Mouse (Mus musculus) cortical plate, adult 2 months (tissue): Measurements from ENCODE around the gene Zzef1. TPM values are rescaled to one million over a fixed set of nuclear protein-coding genes. Genes with fewer than 3 reads are reported as not detected.

Experiments used
- H3K27ac ChIP-seq: fragments of 200-500 bp; 2 replicates; pipeline ENCODE4 v1.5.1; 2012; ENCODE audit warnings: low read length, control low read depth, inconsistent platforms; ENCODE audit not compliant: insufficient read depth
- H3K4me1 ChIP-seq: fragments of 200-500 bp; 2 replicates; pipeline ENCODE4 v1.6.1; 2011; ENCODE audit warnings: low read length; ENCODE audit not compliant: control insufficient read depth, insufficient read depth
- H3K4me3 ChIP-seq: fragments of 200-500 bp; 2 replicates; pipeline ENCODE4 v1.5.1; 2011; ENCODE audit warnings: mild to moderate bottlenecking, low read length, control low read depth; ENCODE audit not compliant: insufficient read depth
- CTCF ChIP-seq: fragments of 200-500 bp; IDR thresholded peaks from 2 replicates; pipeline ENCODE4 v1.5.1; 2011; ENCODE audit warnings: mild to moderate bottlenecking, control low read depth, low read length; ENCODE audit not compliant: insufficient read depth; ENCODE audit errors: extremely low read depth
- POLR2A ChIP-seq: fragments of 200-500 bp; IDR thresholded peaks from 2 replicates; pipeline ENCODE4 v1.6.1; 2011; ENCODE audit warnings: mild to moderate bottlenecking, low read length, control low read depth; ENCODE audit not compliant: insufficient read depth; ENCODE audit errors: extremely low read depth
- polyA plus RNA-seq: library from polyadenylated mRNA; depleted of rRNA; stranded (reverse); fragments of >200 nt; gene quantifications from 2 replicates; pipeline ENCODE4 v1.2.3, GENCODE M21; 2012

Zzef1 gene
- polyA plus RNA-seq, 1 experiment, result 28.1 TPM

DNA sequence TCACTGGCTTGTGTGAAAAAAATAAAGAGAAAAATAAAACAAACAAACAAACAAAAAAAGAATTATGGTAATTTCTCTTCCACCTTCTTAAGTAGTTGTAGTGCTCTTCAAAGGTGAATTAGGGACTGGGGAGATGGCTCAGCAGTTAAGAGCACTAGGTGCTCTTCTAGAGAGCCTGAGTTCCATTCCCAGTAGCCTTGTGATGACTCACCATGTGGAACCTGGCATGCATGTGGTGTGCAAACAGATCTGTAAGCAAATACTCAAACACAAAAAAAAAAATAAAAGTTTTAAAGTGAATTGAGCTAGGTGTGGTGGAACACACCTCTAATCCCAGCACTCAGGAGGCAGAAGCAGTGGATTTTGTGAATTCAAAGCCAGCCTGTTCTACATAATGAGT is 47.5 kb downstream of the Zzef1 start:
- H3K4me1 ChIP-seq, result no peaks in the 10 kb centered on the region; the same call in 1 of the 2 replicates
- H3K4me3 ChIP-seq, result no peak overlapping the region
- no peak overlapping the region for H3K27ac ChIP-seq
- no peak for TF ChIP-seq POLR2A

DNA sequence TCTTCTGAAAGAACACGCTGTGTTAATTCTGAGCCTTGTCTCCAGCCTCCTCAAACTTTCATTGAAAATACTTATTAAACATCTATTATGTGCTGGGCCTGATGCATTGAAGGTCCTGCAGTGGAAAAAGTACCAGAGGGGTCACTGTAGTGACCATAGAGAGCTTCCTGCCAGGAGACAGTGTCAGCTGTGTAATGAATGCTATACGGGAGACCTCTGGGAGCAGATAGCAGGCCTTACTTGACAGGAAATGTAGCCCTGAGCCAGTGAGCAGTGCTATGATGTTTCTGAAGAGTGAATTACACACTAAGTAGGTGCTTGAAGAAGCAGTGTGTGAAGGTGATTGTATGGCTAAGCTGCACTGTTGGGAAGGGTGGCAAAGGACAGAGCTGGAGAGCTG is 49.5 kb downstream of the Zzef1 start:
- Histone ChIP-seq H3K4me1 (no peaks in the 10 kb centered on the region; the same call in 1 of the 2 replicates), H3K4me3 (no peak overlapping the region), H3K27ac (no peak overlapping the region)
- no peak for TF ChIP-seq CTCF
- no peak for TF ChIP-seq POLR2A

DNA sequence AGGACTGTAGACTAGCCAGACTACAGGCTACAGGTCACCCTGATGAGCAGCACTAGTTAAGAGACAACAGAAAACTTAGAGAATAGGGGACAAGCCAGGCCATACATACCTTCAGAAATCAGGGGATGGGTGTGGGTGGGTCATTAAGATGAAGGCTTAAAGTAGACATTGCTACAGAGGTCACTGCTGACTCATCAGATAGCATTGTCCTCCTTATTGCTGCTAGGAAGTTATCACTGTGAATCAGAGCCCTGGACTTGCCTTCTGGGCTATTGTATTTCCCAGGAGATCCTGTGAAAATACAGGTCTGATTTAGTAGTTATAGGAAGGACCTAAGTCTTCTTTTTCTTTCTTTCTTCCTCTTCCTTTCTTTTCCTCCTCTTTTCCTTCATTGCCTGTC is 50.7 kb downstream of the Zzef1 start:
- H3K4me3 ChIP-seq, result no peak overlapping the region
- TF ChIP-seq CTCF (no peak), POLR2A (no peak)
- no peak overlapping the region for H3K27ac ChIP-seq
- H3K4me1 ChIP-seq, result peaks cover 3% of the 10 kb centered on the region; the same call in 1 of the 2 replicates

DNA sequence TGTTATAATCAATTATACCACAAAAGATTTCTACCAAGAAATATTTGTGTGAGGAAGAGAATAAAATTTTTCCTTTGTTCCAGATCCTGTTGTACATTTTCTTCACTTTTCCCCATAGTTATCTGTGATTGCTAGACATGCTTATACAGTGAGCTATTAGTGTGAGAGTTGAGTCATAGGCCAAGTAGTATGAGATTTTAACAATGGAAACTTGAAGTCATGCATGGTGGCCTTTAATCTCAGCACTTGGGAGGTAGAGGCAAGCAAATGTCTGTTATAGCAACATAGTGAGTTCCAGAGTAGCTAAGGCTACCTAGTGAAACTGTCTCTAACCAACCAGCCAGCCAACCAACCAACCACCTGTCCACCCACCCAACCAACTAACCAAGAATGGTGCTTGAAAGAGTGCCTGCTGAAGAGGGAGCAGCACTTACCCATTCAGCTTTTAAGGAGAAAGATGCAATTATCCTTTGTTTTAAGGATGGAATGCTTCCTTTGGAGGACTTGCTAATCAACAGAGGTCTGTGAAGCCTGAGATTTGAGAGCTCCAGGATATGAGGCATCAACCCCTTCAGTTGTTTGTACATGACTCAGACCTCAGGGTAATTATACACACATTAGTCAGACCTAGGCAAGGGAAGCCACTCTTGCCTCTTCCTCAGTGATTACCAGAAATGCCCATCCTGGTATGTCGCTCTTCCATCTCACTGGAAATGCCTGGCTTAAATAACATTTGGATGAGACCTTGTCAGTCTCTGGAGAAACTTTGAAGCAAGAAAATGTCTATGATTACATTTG is 52.0 kb downstream of the Zzef1 start:
- TF ChIP-seq POLR2A (no peak), CTCF (no peak)
- Histone ChIP-seq H3K27ac (no peak overlapping the region), H3K4me1 (peaks cover 6% of the 10 kb centered on the region; the same call in 1 of the 2 replicates)

DNA sequence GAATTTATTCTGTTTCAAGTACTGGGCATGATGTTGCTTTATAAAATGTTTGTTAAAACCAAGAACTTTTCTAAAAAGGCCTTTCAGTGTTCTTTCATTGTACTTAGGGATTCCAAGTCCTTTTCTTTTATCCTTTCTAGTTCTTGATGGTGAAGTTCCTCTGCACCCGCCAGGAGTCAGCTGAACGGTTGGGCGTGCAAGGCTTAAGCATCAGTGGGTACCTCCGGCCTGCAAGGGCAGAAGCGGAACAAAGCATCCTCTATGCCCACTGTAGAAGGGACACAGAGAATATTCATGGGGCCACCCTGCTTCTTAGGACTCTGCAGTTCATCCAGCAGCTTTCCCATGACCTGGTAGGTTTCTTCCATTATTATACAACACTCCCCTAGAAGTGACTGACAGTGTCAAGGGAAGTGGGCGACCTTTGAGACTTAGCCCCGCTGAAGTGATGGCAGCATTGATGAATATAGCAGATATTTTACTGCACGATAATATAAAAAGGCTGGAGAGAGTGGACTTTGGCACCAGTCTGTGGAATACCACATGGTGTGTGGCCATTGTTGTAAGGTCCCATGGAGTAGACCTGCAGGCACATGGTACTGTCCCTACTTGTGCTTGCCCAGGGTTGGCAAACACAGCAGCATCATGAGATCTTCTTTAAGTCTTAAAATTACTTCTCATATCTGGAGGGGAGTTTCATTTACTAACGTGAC is 54.5 kb downstream of the Zzef1 start:
- Histone ChIP-seq H3K4me3 (no peak overlapping the region), H3K27ac (no peak overlapping the region), H3K4me1 (peaks cover 6% of the 10 kb centered on the region; the same call in 1 of the 2 replicates)
- TF ChIP-seq POLR2A, result no peak
- no peak for TF ChIP-seq CTCF

More for the DNA sequence above, 52.0 kb downstream of the Zzef1 start:
- no peak overlapping the region for H3K4me3 ChIP-seq

DNA sequence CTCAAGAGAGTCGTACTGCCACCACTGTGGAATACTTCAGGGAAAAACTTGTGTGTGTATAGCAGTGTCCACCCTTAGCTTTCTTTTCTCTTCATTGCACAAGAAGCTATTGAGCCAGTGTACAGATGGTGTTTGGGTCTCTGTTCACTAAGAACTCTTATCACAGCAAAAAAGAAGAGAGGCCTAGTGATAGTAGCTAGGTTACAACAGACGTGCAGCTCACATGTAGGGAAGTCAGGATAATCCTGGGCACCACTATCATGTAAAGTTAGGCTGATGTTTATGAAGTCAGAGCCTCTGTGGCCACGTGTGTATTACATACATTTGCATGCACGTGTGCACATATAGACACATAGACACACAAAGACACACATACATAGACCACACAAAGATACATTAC is 55.2 kb downstream of the Zzef1 start:
- Histone ChIP-seq H3K4me3 (no peak overlapping the region), H3K27ac (no peak overlapping the region), H3K4me1 (peaks cover 6% of the 10 kb centered on the region; the same call in 1 of the 2 replicates)
- TF ChIP-seq CTCF, result no peak
- TF ChIP-seq POLR2A, result no peak

DNA sequence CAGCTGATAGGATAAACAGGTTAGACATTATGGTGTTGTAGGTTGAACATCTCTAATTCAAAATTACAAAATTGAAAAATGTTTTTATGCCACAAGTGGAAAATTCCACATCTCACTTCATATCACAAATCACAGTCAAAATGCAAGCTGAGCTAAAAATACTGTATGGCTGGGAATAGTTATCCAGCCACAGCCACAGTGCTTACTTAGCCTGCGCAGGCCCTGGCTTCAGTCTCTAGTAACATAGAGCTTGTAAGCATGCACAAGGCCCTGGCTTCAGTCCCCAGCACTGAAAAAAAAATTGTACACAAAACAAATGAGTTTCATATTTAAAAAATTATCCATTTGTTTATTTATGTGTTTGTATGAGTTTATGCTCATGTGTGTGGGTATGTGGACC is 56.1 kb downstream of the Zzef1 start:
- no peak for TF ChIP-seq CTCF
- TF ChIP-seq POLR2A, result no peak
- Histone ChIP-seq H3K4me3 (no peak overlapping the region), H3K4me1 (peaks cover 6% of the 10 kb centered on the region; the same call in 1 of the 2 replicates), H3K27ac (no peak overlapping the region)

DNA sequence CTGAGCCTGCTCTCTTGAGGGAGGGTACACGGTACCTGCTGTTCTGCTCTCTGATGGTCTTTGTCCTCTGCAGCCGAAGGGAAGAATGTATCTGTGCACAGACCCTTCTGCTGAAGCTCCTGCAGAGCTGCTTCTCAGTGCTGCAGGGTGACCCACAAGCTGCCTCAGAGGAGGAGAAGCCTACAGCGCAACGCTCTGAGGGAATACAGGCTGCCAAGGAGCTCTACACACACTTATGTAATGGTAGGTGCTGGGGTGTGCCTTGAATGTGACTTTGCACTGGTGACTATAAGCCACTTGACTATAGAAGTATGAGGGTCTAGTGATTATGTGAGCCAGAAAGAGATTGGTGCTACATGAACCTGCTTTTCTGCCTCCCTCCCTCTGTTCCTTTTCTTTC is 57.1 kb downstream of the Zzef1 start:
- Histone ChIP-seq H3K4me1 (peaks cover 6% of the 10 kb centered on the region; the same call in 1 of the 2 replicates), H3K27ac (no peak overlapping the region), H3K4me3 (no peak overlapping the region)
- no peak for TF ChIP-seq POLR2A
- no peak for TF ChIP-seq CTCF

DNA sequence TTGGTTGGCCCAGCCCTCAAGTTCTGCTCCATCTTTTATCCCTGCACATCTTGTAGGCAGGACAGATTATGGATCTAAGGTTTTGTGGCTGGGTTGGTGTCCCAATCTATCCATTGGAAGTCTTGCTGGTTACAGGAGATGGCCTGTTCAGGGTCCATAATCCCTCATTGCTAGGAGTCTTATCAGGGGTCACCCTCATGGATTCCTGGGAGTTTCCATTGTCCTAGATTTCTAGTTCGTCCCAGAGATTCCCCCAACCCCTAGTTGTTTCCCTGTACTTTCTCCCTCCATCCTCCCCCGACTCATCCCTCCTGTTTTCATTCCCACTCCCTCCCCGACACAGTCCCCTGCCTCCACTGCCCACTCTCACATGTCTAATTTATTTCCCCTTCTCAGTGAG is 58.2 kb downstream of the Zzef1 start:
- TF ChIP-seq CTCF (no peak), POLR2A (no peak)
- Histone ChIP-seq H3K4me1 (peaks cover 6% of the 10 kb centered on the region; the same call in 1 of the 2 replicates), H3K27ac (no peak overlapping the region), H3K4me3 (no peak overlapping the region)
